Mouse (Mus musculus) spleen, adult 2 months (tissue): Measurements from ENCODE around the gene Scamp3. TPM values are rescaled to one million over a fixed set of nuclear protein-coding genes. Genes with fewer than 3 reads are reported as not detected.
A peak's percentile ranks its signal among the peaks of the same experiment; 100 is the strongest.

ENCODE experiments used
- DNase-seq, 2 experiments: peaks; one replicate each; pipeline versions ENCODE4 v3.0.0 to v3.0.0-alpha.2; 2012 to 2021; ENCODE audit warnings: low spot score in 2 of 2, low read depth in 1 of 2
- H3K27ac ChIP-seq: fragments of 200-500 bp; 2 replicates; pipeline ENCODE4 v1.5.1; 2012; ENCODE audit warnings: low read length, inconsistent platforms; ENCODE audit not compliant: insufficient read depth
- H3K27me3 ChIP-seq: fragments of 200-500 bp; 2 replicates; pipeline ENCODE4 v1.6.1; 2012; ENCODE audit warnings: mild to moderate bottlenecking, moderate library complexity, low read length, inconsistent platforms; ENCODE audit not compliant: control insufficient read depth, insufficient read depth
- H3K36me3 ChIP-seq: fragments of 200-500 bp; 2 replicates; pipeline ENCODE4 v1.6.1; 2012; ENCODE audit warnings: mild to moderate bottlenecking, low read length, inconsistent platforms; ENCODE audit not compliant: control insufficient read depth, insufficient read depth
- H3K4me1 ChIP-seq: fragments of 200-500 bp; 2 replicates; pipeline ENCODE4 v1.6.1; 2011; ENCODE audit warnings: inconsistent platforms; ENCODE audit not compliant: control insufficient read depth, insufficient read depth, insufficient read length
- H3K4me3 ChIP-seq: fragments of 200-500 bp; 2 replicates; pipeline ENCODE4 v1.5.1; 2011; ENCODE audit warnings: mild to moderate bottlenecking, inconsistent platforms; ENCODE audit not compliant: insufficient read depth, insufficient read length; ENCODE audit errors: extremely low read depth
- CTCF ChIP-seq: fragments of 200-500 bp; IDR thresholded peaks from 2 replicates; pipeline ENCODE4 v1.5.1; 2011; ENCODE audit warnings: mild to moderate bottlenecking, inconsistent platforms; ENCODE audit not compliant: insufficient read depth, insufficient read length, insufficient replicate concordance; ENCODE audit errors: extremely low read depth
- POLR2A ChIP-seq: fragments of 200-500 bp; IDR thresholded peaks from 2 replicates; pipeline ENCODE4 v1.6.1; 2011; ENCODE audit warnings: low read depth, low read length, inconsistent platforms
- WGBS: fragments of 180-500 bp; shearing (Covaris S2); methylation state at CpG from one replicate; pipeline ENCODE4 v1.1.7; 2018; 5-methylcytosine and 5-hydroxymethylcytosine counted together
- polyA plus RNA-seq: library from polyadenylated mRNA; depleted of rRNA; stranded (reverse); fragments of >200 nt; gene quantifications from 2 replicates; pipeline ENCODE4 v1.2.3, GENCODE M21; 2012

Gene Scamp3
- polyA plus RNA-seq, 1 experiment, result 120 TPM

DNA sequence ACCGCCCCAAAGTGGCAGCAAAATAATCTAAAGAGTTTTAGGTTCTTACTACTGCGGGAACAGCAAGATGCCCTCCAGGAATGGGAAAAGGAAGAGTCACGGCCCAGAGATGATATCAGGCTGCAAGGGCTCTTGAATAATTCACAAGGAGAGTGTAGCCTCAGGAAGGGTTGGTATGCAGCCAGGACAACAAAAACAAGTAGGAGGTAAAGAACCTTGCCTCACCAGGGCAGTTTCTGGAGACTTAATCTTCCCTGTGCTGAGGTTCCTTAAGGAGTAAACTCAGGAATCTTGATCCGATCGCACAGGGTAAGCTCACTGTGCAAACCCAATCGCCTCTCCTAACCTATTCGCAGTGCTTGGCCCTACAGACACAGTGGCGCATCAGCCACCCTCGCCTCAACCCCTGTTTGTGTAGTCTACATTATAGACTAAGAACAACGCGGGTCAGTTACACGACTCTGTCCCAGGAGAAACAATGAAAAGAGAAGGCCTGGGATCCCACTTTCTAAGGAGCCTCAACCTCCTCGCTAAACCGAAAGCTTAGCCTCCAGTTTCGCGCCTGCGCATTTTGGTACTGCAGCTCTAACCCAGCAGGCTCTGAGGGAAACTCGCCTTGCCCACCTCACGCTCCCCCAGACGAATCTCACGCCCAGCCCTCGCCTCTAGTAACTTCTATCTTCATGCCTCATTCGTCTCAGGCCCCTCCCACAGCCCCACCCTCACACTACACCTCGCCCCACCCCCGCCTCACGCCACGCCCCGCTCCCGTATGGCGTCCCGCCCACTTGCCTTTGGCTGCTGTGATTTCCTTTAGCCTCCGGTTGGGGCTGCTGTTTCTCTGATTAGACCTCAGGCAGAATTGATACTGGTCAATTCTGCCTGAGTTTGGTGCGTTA, 19.0 kb downstream of the Scamp3 start:
- 8% methylated on average over 33 of the region's 33 CpGs for WGBS
- DNase-seq, result peak; percentile 90 to 91
- H3K27ac ChIP-seq, result peak overlapping the region; percentile 79
- peak; percentile 79 for TF ChIP-seq POLR2A
- peak; percentile 19; the same call in 1 of the 2 replicates for TF ChIP-seq CTCF
- H3K36me3 ChIP-seq, result no peaks in the 10 kb centered on the region
- no peaks in the 10 kb centered on the region for H3K4me1 ChIP-seq
- H3K27me3 ChIP-seq, result no peaks in the 10 kb centered on the region
- peak overlapping the region; percentile 59; the same call in 1 of the 2 replicates for H3K4me3 ChIP-seq

DNA sequence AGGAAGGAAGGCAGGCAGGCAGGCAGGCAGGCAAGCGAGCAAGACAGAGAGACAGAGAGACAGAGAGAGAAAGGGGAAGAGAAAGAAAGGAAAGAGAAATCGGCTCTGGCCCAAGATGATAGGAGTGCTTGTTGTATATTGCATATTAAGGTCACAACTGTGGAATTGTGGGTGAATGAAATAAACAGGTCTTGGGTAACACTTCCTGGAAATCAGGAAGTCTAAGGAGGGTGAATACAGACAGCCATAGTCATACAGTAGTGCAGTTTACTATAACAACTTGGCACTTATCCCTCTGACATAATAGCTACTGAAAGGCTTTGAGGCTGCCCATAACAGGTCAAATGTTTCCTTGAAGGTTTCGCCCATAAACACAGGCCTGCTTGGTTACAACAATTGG, 22.6 kb downstream of the Scamp3 start:
- Histone ChIP-seq H3K36me3 (peaks cover 9% of the 10 kb centered on the region; the same call in 1 of the 2 replicates), H3K4me1 (peaks cover 4% of the 10 kb centered on the region; the same call in 1 of the 2 replicates), H3K27me3 (no peaks in the 10 kb centered on the region), H3K27ac (no peak overlapping the region), H3K4me3 (no peak overlapping the region)
- 58% methylated on average over 3 of the region's 3 CpGs for WGBS
- no peak for DNase-seq
- TF ChIP-seq POLR2A (no peak), CTCF (no peak)

DNA sequence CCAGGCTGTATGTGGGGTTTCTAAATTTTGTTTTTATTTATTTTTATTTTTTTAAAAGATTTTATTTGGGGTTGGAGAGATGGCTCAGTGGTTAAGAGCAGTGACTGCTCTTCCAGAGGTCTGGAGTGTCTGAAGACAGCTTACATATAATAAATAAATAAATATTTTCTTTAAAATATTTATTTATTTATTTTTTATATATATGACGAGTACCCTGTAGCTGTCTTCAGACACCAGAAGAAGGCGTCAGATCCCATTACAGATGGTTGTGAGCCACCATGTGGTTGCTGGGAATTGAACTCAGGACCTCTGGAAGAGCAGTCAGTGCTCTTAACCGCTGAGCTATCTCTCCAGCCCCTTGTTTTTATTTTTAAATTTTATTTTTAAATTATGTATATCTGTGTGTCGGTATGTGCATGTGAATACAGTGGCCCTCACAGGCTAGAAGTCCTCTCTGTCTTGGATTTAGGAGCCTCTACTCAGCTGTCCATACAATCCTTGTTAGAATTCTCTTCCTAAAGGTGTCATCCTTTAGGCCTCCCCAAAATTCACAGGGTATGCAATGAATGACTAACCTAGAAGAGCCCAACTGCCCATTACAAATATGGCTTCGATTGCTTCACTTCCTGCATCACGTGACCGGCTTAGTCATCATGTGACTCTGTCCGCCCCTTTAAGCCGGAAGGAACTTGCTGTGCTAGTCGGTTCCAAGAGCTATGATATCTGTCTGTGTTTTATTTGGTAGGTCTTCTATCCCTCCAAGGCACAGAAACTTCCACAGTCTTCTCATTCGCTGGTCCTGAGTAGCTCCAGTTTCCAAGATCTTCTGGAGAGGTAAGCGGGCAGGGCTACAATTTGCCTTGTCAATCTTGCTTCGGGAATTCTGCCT, 25.2 kb downstream of the Scamp3 start, which contains the start of gene Gba:
TSS of gene Gba (plus strand) at position 676 of the 889 bp plus-strand sequence.
- H3K36me3 ChIP-seq, result peaks cover 21% of the 10 kb centered on the region
- H3K4me1 ChIP-seq, result peaks cover 4% of the 10 kb centered on the region; the same call in 1 of the 2 replicates
- peak within 1 kb of the TSS; percentile 72 for H3K4me3 ChIP-seq
- peak; percentile 79 to 82 for DNase-seq
- no peaks in the 10 kb centered on the region for H3K27me3 ChIP-seq
- no peak within 1 kb of the TSS for H3K27ac ChIP-seq
- TF ChIP-seq CTCF (no peak), POLR2A (no peak)
- 23% methylated on average over 13 of the region's 13 CpGs for WGBS

GRCm38 (mm10) chr3:89203142-89203514, 25.9 kb downstream of the Scamp3 start:
- Histone ChIP-seq H3K27me3 (no peaks in the 10 kb centered on the region), H3K36me3 (peaks cover 26% of the 10 kb centered on the region), H3K4me3 (peak overlapping the region; percentile 72), H3K27ac (no peak overlapping the region), H3K4me1 (peaks cover 4% of the 10 kb centered on the region; the same call in 1 of the 2 replicates)
- TF ChIP-seq CTCF (no peak), POLR2A (no peak)
- 26% methylated on average over 5 of the region's 5 CpGs for WGBS
- DNase-seq, result no peak

DNA sequence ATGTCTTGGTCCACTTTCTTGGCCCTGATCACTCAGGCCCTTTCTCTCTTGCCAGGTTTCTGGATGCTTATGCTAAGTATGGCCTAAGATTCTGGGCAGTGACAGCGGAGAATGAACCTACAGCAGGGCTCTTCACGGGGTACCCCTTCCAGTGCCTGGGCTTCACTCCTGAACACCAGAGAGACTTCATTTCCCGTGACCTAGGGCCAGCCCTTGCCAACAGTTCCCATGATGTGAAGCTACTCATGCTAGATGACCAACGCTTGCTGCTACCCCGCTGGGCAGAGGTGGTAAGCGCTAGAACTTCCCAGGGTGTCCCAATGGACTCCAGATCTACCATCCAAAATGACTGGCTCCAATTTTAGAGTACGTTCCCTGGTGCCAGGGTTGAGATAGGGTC, 28.8 kb downstream of the Scamp3 start:
- no peak overlapping the region for H3K27ac ChIP-seq
- H3K36me3 ChIP-seq, result peaks cover 39% of the 10 kb centered on the region
- WGBS, result 91% methylated on average over 7 of the region's 7 CpGs
- H3K4me3 ChIP-seq, result no peak overlapping the region
- TF ChIP-seq POLR2A (no peak), CTCF (no peak)
- no peaks in the 10 kb centered on the region for H3K27me3 ChIP-seq
- DNase-seq, result no peak
- H3K4me1 ChIP-seq, result peaks cover 4% of the 10 kb centered on the region; the same call in 1 of the 2 replicates

DNA sequence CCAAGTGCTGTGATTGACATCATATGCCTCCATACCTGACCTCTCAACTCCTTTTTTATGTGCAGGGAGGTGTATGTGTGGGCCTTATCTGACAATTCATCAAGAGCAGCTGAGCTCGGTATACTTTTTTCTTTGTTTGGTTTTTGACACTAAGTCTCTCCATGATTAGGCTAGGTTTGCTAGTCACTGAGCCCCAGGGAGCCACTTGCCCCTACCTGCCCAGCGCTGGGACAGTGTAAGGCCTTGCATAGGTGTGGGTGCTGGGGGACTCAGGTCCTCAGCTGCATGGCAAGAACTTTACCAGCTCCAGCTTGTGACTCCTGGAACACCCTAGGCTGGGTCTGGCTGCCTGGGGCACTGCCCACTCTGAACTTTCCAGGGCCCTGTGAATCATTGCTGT, 29.4 kb downstream of the Scamp3 start:
- H3K4me1 ChIP-seq, result peaks cover 4% of the 10 kb centered on the region; the same call in 1 of the 2 replicates
- H3K27ac ChIP-seq, result no peak overlapping the region
- TF ChIP-seq POLR2A (no peak), CTCF (no peak)
- H3K36me3 ChIP-seq, result peaks cover 39% of the 10 kb centered on the region
- no peak overlapping the region for H3K4me3 ChIP-seq
- 86% methylated on average over 2 of the region's 2 CpGs for WGBS
- no peaks in the 10 kb centered on the region for H3K27me3 ChIP-seq
- no peak for DNase-seq
